Mouse (Mus musculus) heart, embryonic 15.5 days (tissue): ENCODE results near the gene Oosp3. TPM values are rescaled to one million over a fixed set of nuclear protein-coding genes. Genes with fewer than 3 reads are reported as not detected.

Experiments used
- ATAC-seq: fragments of 200-750 bp; cut with Nextera tagmentation; replicated peaks from 2 replicates; pipeline ENCODE4 v1.8.0; 2017; ENCODE audit warnings: low read depth, moderate TSS enrichment; ENCODE audit not compliant: insufficient number of reproducible peaks, insufficient read depth, low FRiP score
- H3K27ac ChIP-seq: fragments of 300-500 bp; sonication (generic); 2 replicates; pipeline ENCODE4 v1.5.1; 2015; ENCODE audit warnings: mild to moderate bottlenecking, inconsistent platforms
- H3K27me3 ChIP-seq: fragments of 300-500 bp; sonication (generic); 2 replicates; pipeline ENCODE4 v1.6.1; 2015; ENCODE audit warnings: inconsistent platforms
- H3K36me3 ChIP-seq: fragments of 300-500 bp; sonication (generic); 2 replicates; pipeline ENCODE4 v1.6.1; 2015; ENCODE audit warnings: mild to moderate bottlenecking, inconsistent platforms
- H3K4me1 ChIP-seq: fragments of 300-500 bp; sonication (generic); replicated peaks from 2 replicates; pipeline ENCODE4 v1.6.1; 2015; ENCODE audit warnings: inconsistent platforms
- H3K4me2 ChIP-seq: fragments of 300-500 bp; sonication (generic); 2 replicates; pipeline ENCODE4 v1.6.1; 2015; ENCODE audit warnings: inconsistent platforms, mild to moderate bottlenecking, moderate library complexity
- H3K4me3 ChIP-seq: fragments of 300-500 bp; sonication (generic); 2 replicates; pipeline ENCODE4 v1.5.1; 2015; ENCODE audit warnings: mild to moderate bottlenecking, inconsistent platforms
- H3K9ac ChIP-seq: fragments of 300-500 bp; sonication (generic); 2 replicates; pipeline ENCODE4 v1.6.1; 2015; ENCODE audit warnings: mild to moderate bottlenecking, inconsistent platforms
- H3K9me3 ChIP-seq: fragments of 300-500 bp; sonication (generic); replicated peaks from 2 replicates; pipeline ENCODE4 v1.6.1; 2016; ENCODE audit warnings: inconsistent platforms
- WGBS: fragments of 180-500 bp; shearing (Covaris S2); methylation state at CpG from one replicate; pipeline ENCODE4 v1.1.7; 2015; ENCODE audit warnings: mixed read lengths; 5-methylcytosine and 5-hydroxymethylcytosine counted together
- polyA plus RNA-seq: library from polyadenylated mRNA; unstranded; fragments of >200 nt; fragmentation: Nextera tagmentation; extraction: Ambion mirVana; gene quantifications from 2 replicates; pipeline ENCODE4 v1.2.1, GENCODE M21; 2015

Gene Oosp3
- polyA plus RNA-seq, 1 experiment from 2014 or later, result not detected

- Histone ChIP-seq H3K27ac (no peak overlapping the region), H3K36me3 (no peaks in the 10 kb centered on the region), H3K4me2 (no peak overlapping the region), H3K4me3 (no peak overlapping the region), H3K27me3 (no peaks in the 10 kb centered on the region), H3K9me3 (no peaks in the 10 kb centered on the region), H3K4me1 (no peaks in the 10 kb centered on the region), H3K9ac (no peak overlapping the region)
- WGBS, result 54% methylated on average over 2 of the region's 2 CpGs
- ATAC-seq, result no peak
Observed at GRCm38 (mm10) chr19:11725915-11726314, 29.1 kb downstream of the Oosp3 start.

- Histone ChIP-seq H3K36me3 (no peaks in the 10 kb centered on the region), H3K9me3 (no peaks in the 10 kb centered on the region), H3K4me1 (no peaks in the 10 kb centered on the region), H3K4me3 (no peak overlapping the region), H3K27me3 (no peaks in the 10 kb centered on the region), H3K4me2 (no peak overlapping the region), H3K27ac (no peak overlapping the region), H3K9ac (no peak overlapping the region)
- no peak for ATAC-seq
- 88% methylated on average over 5 of the region's 5 CpGs for whole genome bisulfite sequencing
Observed at GRCm38 (mm10) chr19:11727304-11727703, 30.4 kb downstream of the Oosp3 start.

- Histone ChIP-seq H3K4me1 (no peaks in the 10 kb centered on the region), H3K36me3 (no peaks in the 10 kb centered on the region), H3K27me3 (no peaks in the 10 kb centered on the region), H3K4me2 (no peak overlapping the region), H3K9ac (no peak overlapping the region), H3K27ac (no peak overlapping the region), H3K9me3 (no peaks in the 10 kb centered on the region), H3K4me3 (no peak overlapping the region)
- whole genome bisulfite sequencing, result 71% methylated on average over 1 of the region's 1 CpGs
- ATAC-seq, result no peak
Observed at GRCm38 (mm10) chr19:11730278-11730677, 33.4 kb downstream of the Oosp3 start.

- Histone ChIP-seq H3K4me2 (no peak overlapping the region), H3K27ac (no peak overlapping the region), H3K36me3 (no peaks in the 10 kb centered on the region), H3K9ac (no peak overlapping the region), H3K27me3 (no peaks in the 10 kb centered on the region), H3K4me3 (no peak overlapping the region), H3K4me1 (no peaks in the 10 kb centered on the region), H3K9me3 (no peaks in the 10 kb centered on the region)
- 41% methylated on average over 1 of the region's 1 CpGs for WGBS
- ATAC-seq, result no peak
Observed at GRCm38 (mm10) chr19:11736455-11736854, 39.6 kb downstream of the Oosp3 start.

GRCm38 (mm10) chr19:11745680-11746079 lies 48.8 kb downstream of the Oosp3 start:
- ATAC-seq, result no peak
- no peaks in the 10 kb centered on the region for H3K27me3 ChIP-seq
- H3K4me2 ChIP-seq, result no peak overlapping the region
- no peak overlapping the region for H3K9ac ChIP-seq
- no peaks in the 10 kb centered on the region for H3K36me3 ChIP-seq
- H3K27ac ChIP-seq, result no peak overlapping the region
- H3K4me1 ChIP-seq, result no peaks in the 10 kb centered on the region
- H3K9me3 ChIP-seq, result no peaks in the 10 kb centered on the region
- H3K4me3 ChIP-seq, result no peak overlapping the region

GRCm38 (mm10) chr19:11747298-11747697 lies 50.4 kb downstream of the Oosp3 start, which contains the start of gene Gif:
TSS of gene Gif (plus strand) at chr19:11747554.
- no peaks in the 10 kb centered on the region for H3K27me3 ChIP-seq
- no peaks in the 10 kb centered on the region for H3K4me1 ChIP-seq
- 91% methylated on average over 2 of the region's 2 CpGs for WGBS
- H3K9me3 ChIP-seq, result no peaks in the 10 kb centered on the region
- no peak for ATAC-seq
- no peak within 1 kb of the TSS for H3K27ac ChIP-seq
- no peaks in the 10 kb centered on the region for H3K36me3 ChIP-seq
- no peak within 1 kb of the TSS for H3K4me3 ChIP-seq
- no peak within 1 kb of the TSS for H3K4me2 ChIP-seq
- H3K9ac ChIP-seq, result no peak within 1 kb of the TSS

Other genes starting within 250 kb of the Oosp3 start
- 4.5 and 5.8 TPM in 2 replicates for gene Ms4a6c, start 227.7 kb upstream of the Oosp3 start, polyA plus RNA-seq
- not detected in 2 replicates for gene Gm8369, start 211.1 kb upstream of the Oosp3 start, polyA plus RNA-seq
- gene Ms4a6b, start 180.5 kb upstream of the Oosp3 start, polyA plus RNA-seq, result 3.6 and 7.2 TPM in 2 replicates
- 0.56 and 0.63 TPM in 2 replicates for gene Ms4a4d, start 160.3 kb upstream of the Oosp3 start, polyA plus RNA-seq
- 3.7 and 5.3 TPM in 2 replicates for gene Ms4a6d, start 92.2 kb upstream of the Oosp3 start, polyA plus RNA-seq
- 0.05 TPM in 1 of 2 replicates, not detected in the other for gene Ms4a2, start 73.3 kb upstream of the Oosp3 start, polyA plus RNA-seq
- 0.14 TPM in 1 of 2 replicates, not detected in the other for gene Ms4a3, start 56.2 kb upstream of the Oosp3 start, polyA plus RNA-seq
- not detected in 2 replicates for gene Oosp2, start 36.5 kb upstream of the Oosp3 start, polyA plus RNA-seq
- gene Oosp1, start 5.9 kb upstream of the Oosp3 start, polyA plus RNA-seq, result not detected in 2 replicates
- not detected in 2 replicates for gene Gif, start 50.5 kb downstream of the Oosp3 start, polyA plus RNA-seq
- 59.4 and 66.6 TPM in 2 replicates for gene Mrpl16, start 73.3 kb downstream of the Oosp3 start, polyA plus RNA-seq
- 4.3 and 5.9 TPM in 2 replicates for gene Stx3, start 122.3 kb downstream of the Oosp3 start, polyA plus RNA-seq
- not detected in 2 replicates for gene Olfr1417, start 142.2 kb downstream of the Oosp3 start, polyA plus RNA-seq
- not detected in 2 replicates for gene Olfr1418, start 164.0 kb downstream of the Oosp3 start, polyA plus RNA-seq
- gene Olfr1419, start 178.1 kb downstream of the Oosp3 start, polyA plus RNA-seq, result not detected in 2 replicates
- 0.05 and 0.28 TPM in 2 replicates for gene Olfr1420, start 189.5 kb downstream of the Oosp3 start, polyA plus RNA-seq
- 17.2 and 17.3 TPM in 2 replicates for gene Patl1, start 215.3 kb downstream of the Oosp3 start, polyA plus RNA-seq